Mouse (Mus musculus): ENCODE measurements around the gene Il18r1.

Gene Il18r1

DNA sequence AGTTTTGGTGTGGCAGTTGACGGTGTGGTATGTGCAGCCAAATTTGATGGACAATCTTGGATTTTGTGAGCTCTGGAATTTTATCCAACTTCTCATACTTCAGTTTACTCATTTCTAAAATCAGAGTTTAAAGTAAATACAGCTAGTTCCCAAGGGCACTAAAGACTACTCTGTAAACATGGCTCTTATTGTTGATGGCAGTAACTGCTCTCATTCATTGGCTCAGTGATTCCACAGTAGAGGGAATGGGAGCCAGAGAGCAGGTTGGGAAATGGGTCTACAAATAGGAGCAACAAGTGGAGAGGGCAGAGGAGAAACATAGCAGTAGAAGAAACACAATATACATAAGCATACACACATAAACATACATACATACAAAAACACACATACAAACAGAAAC is 34.4 kb downstream of the Il18r1 start:
- DNase-seq (ENCODE audit: low spot score): no peak

DNA sequence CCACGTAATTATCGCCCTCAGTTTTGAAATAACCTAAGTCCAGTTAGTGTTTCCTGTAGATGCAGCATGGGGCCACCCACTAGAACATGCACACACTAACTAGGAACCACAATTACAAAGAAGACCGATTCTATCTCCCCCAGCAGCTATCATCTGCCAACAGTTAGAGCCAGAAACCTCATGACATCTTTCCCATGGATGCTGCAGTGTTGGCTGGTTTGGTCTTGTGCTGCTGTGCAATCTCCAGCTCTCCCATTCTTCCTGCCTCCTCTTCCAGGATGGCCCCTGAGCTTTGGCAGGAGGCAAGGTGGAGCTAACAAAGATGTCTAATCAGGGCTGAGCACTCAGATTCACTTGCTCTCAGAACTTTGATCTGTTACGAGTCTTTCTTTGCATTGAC is 35.8 kb downstream of the Il18r1 start:
- DNase-seq (ENCODE audit: low spot score): no peak

DNA sequence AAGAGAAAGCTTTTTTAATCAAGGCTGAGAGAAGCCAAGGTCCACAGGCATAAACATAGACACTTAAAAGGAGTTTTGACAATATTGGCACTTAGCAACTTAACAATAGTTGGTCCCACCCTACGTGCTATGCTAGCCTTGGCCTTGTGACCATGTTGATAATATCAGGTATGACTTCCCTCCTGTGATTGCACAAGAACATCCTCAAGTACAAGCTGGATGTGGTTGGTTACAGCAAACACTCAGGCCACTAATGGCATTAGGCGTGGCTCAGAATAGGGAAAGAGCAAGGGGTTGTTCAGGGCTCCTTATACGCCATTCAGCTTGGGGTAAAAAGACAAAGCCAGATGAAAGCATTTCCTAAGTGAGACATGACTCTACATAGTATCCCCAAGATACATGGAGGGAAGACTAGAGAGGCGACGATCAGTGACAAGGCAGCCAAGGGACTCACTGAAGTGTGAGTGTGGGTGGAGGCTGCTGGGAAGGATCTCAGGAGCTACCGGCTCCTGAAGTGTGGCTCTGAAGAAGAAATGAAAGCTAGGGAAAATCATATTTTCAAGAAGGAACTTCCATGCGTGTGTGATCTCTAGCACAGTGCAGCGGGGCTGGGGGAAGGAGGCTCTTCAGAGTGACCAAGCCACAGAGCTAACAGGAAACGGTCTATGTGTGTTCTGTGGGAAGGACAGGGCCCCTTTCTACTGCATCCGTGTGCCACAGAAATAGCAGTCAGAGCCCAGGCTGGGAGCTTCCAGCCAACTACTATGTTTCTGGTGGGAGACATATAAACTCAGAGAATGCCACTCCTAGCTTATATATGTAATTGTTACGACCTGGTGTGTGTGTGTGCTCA is 36.4 kb downstream of the Il18r1 start:
- no peak for DNase-seq (ENCODE audit: low spot score)

DNA sequence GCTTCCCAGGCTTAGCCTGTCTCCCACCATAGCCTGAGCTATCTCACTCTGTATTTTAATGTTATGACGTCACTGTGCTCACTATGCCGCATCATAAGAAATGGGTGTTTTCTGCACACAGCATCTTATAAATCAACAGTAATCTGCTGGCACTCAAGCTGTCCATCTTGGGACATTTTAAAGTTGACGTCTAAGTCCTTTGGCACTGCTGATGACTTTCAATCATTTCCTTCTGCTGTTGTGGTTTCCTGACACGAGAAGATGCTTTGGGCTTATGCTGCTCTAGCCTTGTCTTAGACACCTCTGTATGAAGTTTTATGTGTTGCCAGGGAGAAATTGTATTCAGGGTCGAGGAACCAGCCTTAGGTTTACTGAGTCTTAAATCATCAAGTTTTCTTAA is 39.2 kb downstream of the Il18r1 start:
- no peak for DNase-seq (ENCODE audit: low spot score)

DNA sequence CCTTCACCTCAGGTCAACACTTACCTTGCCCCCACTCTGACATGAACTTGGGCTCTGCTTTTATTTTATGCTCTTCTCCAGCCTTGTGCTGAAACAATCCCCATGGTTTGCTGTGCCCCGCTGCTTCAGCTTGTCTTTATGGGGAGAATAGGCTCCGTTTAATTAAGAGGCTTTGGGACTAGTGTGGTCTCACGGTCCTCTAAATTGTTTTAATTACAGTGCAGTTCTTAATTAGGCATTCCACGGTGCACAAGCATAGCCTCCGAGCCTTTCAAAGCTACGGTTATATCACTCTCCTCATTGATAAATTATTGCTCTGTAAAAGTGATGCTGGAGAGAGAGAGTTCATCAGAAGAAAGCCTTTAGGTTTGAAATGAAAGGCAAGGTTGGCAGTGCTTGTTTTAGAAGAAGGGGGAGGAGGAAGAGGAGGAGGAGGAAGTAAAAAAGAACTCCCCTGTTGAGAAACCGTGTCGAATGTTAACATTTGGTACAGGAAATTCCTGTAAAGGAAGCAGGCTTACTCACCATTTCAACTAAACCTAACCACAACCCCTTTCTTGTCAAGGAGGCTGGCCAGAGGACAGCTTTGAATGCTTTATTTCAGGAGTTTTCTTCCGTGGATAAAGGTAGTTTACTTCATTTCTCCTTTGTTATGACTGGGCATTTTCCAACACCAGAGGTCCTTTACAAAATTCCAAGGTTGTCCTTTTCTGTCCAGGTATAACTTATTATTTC is 49.7 kb downstream of the Il18r1 start, which contains the start of gene Il18rap:
TSS of gene Il18rap (plus strand) at position 512 of the 735 bp plus-strand sequence.
- DNase-seq (ENCODE audit: low spot score): no peak

DNA sequence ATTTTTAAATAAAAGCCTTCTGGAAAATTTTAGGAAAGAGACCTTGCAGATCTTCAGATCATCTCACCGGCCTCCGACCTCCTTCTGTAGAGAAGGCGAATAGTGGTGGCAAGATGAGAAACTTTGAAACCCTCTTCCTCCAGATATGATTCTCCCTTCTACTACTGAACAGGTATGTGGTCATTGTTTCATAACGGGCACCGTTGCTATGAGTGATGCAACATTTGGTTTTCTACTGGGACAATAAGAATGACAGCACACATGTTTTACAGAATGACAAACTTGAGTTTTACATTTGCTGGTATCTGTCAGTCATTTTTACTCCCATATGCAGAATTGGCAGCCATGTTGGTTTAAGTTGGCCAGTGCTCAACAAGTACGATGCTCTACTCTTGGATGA is 51.0 kb downstream of the Il18r1 start:
- no peak for DNase-seq (ENCODE audit: low spot score)

DNA sequence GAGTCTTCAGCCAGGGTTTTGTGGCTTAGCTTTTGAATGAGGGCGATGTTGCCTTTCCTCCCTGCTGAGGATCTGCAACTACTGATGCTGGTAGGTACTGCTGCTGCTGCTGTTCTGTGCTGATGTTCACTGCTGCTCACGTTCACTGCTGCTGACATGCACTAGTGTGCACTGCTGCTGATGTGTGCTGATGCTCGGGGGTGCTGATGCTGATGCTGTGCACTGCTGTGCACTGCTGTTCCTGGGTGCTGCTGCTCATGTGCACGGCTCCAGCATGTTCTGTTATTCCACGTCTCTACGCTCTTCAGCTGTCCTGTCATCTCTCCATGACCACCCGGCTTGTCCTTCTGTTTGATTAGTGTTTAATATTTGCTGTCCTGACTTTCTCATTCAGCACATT is 57.6 kb downstream of the Il18r1 start:
- DNase-seq (ENCODE audit: low spot score): no peak

DNA sequence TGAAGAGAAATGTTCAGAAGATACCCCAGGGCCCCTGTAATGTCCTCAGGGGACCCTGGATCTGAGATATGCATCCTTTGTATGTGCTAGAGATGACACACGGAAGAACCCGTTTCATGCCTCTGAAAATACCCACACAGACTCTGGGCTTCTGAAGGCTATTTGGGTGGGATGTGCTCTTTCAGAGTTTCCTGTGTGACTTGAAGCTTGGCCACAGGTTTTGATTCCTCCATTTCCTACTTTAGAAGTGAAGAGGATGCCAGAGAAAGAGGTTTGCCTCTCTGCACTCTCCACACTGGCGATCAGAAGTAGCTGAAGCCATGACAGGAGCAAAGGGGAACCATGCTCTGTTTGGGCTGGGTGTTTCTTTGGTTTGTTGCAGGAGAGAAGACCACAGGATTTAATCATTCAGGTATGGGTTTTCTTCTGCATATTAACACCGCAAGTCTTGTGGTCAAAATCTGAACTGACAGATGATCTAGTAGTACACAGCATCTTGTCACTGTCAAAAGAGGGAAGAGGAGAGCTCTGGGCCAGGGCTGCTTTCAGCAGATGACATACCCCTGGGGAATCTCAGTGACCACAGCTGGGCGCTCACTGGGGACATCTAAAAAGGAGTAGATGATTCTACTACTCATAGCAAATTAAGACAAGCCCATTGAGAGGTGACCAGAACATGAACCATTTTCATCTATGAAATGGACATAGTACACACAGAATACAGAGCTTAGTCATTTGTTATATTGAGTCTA is 58.8 kb downstream of the Il18r1 start:
- no peak for DNase-seq (ENCODE audit: low spot score)

DNA sequence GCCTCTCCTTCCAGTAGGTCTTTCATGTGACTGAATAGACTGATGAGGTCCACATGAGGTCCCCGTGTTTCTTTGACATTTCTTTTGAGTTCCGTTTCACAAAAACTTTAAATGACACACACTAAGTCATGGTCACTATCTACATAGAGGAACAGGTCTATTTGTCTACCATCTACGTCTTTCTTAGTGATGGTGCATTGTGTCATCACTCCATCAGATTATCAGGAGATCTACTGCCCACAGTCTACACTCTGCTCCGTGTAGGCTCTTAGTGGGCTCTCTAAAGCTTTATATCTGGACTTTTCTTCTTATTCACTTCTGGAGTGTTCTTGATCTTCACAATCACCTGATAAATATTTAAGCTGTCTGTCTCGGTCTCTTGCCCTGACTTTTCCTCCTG is 63.9 kb downstream of the Il18r1 start:
- DNase-seq (ENCODE audit: low spot score): no peak

DNA sequence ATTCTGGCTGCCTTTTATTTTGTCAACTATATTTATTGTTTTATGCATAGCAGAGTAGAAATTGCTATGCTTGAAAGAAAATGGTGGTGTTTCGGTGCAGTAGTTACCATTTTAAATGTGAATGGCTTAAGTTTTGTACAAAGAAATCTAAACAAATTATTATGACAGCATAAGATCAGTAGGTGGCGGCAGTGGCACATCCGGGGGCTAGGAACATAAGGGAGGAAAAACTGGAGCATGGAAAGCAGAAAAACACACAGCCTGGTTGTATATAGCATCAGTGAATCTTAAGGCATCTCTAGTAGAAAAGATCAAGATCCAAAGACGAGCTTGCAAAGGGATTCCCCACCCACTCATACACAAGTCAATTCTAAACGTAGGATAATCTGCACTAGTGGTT is 72.2 kb downstream of the Il18r1 start:
- DNase-seq (ENCODE audit: low spot score): no peak

DNA sequence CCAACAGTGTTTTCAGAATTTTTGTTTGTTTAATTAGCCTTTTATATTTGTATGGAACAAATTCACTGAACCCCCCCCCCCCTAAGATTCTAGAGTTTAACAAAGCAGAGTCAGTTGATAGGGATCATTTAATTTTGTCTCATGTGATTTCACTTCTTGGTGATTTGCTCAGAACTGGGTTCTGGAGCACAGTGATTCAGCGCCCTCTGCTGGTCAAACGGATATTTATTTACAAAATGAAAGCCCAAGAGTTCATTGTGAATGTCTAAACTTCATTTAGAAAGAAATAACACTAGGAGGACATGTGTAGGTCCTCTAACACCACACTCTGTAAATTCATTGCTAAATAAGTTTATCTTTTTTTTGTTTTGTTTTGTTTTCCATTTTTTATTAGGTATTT is 79.3 kb downstream of the Il18r1 start:
- peak; percentile 8 for DNase-seq (ENCODE audit: low spot score)

DNA sequence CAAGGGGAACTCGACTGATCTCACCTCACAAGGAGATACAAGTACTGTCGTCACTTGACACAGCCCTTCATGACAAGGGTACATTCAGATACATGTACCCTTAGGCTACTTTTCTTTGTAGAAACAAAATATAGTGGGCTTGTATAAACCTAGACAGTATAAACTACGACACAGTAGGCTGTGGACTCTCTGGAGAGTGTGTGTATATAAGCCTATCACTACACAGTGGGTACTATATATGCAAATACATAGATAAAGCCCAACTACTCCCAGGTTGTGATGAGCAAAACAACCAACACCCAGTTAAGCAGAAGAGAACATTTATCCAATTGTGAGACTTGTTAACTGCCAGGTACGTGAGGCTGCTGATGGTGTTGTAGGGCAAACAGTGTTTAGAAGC is 81.3 kb downstream of the Il18r1 start:
- no peak for DNase-seq (ENCODE audit: low spot score)

DNA sequence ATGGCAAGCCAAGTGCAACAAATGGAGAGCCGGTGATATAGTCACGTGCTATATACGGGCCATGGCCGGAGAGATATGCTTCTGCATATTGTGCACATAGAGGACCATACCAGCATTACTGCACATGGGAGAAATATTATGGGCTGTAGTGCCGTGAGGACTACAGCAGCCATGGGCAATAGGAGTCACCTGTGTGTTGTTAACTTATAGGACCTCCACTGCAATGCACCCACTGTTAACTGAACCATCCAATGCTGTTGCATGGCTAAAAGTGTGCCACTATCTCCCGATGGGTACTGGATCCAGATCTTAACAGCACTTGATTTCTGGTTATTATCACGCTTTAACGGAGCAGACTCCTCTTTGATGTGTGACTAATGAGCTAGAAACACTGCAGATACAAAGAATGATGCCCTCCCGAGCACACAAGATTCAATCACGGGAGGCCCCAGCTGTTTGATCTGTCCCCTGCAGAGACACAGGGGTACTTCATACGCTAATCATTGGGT is 81.8 kb downstream of the Il18r1 start:
- no peak for DNase-seq (ENCODE audit: low spot score)

DNA sequence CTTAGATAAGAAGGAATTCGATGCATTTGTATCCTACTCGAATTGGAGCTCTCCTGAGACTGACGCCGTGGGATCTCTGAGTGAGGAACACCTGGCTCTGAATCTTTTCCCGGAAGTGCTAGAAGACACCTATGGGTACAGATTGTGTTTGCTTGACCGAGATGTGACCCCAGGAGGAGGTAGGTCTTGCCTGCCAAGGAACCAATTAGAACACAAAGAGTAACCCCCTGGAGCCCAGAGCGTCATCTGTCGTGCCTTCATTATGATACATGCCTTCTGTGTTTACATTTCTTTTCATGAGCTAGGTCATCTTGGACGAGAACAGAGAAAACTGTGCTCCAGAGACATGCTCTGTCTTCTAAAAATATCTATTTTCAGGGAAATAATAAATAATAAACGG is 82.4 kb downstream of the Il18r1 start:
- no peak for DNase-seq (ENCODE audit: low spot score)
